ENCODE assay signal across 9 mouse cellular contexts in the genomic region with DNA sequence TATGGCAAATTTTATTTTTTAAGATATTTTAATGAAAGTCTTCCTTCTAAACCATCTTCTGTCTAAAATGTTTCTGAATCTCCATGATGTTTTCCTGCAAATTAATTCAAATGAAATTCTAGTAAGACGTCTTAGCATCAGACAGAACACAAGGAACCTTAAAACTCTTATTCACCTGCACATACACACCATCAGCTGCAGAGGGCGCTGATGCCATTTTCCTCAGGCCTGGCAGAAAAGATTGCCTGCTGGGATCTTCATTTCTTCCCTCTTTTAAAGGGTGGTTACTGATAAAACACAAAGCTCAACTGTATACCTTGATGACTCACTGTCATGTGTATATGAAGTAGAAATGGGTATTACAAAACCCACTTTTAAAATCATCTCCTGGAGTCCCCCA. TPM values are rescaled to one million over a fixed set of nuclear protein-coding genes. Genes with fewer than 3 reads are reported as not detected.
DNase-seq lines count a peak whose midpoint lies in the region; TF ChIP-seq lines count a peak whose summit lies in the region.
"Had no signal": no experiment of that assay in that cellular context is flagged by ENCODE, and none has a peak within 500 bp of the region (broad histone marks: within the 10 kb centered on the region; RNA-seq: fewer than 3 reads in every experiment).

No protein-coding gene starts in this region.

- no peak for TF ChIP-seq EP300 in ES-Bruce4 (IDR thresholded peaks at IDR 0.05; ENCODE audit: insufficient read depth, low read depth, low read length)

- DNase-seq in cerebellum, postnatal 10 days, result peak; percentile 49 to 52
- no peak for DNase-seq in cerebellum, adult 11-12 months
- peak; percentile 53 to 64 for DNase-seq in layer of hippocampus, postnatal 10 days (ENCODE audit: low spot score in 2 of 2)
- no peak for DNase-seq in layer of hippocampus, adult 11-12 months (ENCODE audit: low spot score)
- DNase-seq in heart, postnatal 14 days, result peak; percentile 48 to 55
- peak; percentile 65 for DNase-seq in retina, embryonic 14.5 days (ENCODE audit: low spot score)
- no peak for DNase-seq in thymus, adult 18-20 months

- intact Hi-C loops in heart, postnatal 14 days (cut with DNase I), result loop anchor here (10.0 kb wide), 4 partner anchors 104 to 404 kb away; no protein-coding TSS in a partner anchor

- H3K4me1 ChIP-seq in ES-Bruce4 (ENCODE audit: control insufficient read depth, insufficient read depth, low read length), result no peaks in the 10 kb centered on the region

- H3K27ac ChIP-seq in ES-Bruce4 (ENCODE audit: insufficient read depth, low read length), result no peak overlapping the region
- H3K27ac ChIP-seq: macrophage had no signal

- H3K4me3 ChIP-seq in ES-Bruce4 (ENCODE audit: low read depth, low read length), result no peak overlapping the region

- H3K27me3 ChIP-seq in ES-Bruce4 (ENCODE audit: control insufficient read depth, insufficient read depth, low read length, poor library complexity, severe bottlenecking), result peaks cover 6% of the 10 kb centered on the region

- no peak overlapping the region for H3K9ac ChIP-seq in ES-Bruce4 (ENCODE audit: low read depth, poor library complexity, severe bottlenecking)

- no peaks in the 10 kb centered on the region for H3K36me3 ChIP-seq in ES-Bruce4 (ENCODE audit: control insufficient read depth, insufficient read depth, low read length, poor library complexity, severe bottlenecking)

- no peak for TF ChIP-seq POLR2A in ES-Bruce4 (IDR thresholded peaks at IDR 0.05; ENCODE audit: insufficient read depth, low read length)

- TF ChIP-seq CTCF in ES-Bruce4 (IDR thresholded peaks at IDR 0.05; ENCODE audit: low read depth, low read length), result peak; percentile 78

- no peaks in the 10 kb centered on the region for H3K9me3 ChIP-seq in ES-Bruce4 (replicated peaks; ENCODE audit: control insufficient read depth, insufficient read depth, low read length, poor library complexity, severe bottlenecking)

RNA-seq across cellular contexts. Expression of a gene that starts 4.7 kb away (rescaled TPM):
- 1 to 10 TPM; 6.1 to 7.9 TPM for total RNA-seq in layer of hippocampus, postnatal 10 days (2021)
- 1.9 and 2.0 TPM in 2 replicates for polyA plus RNA-seq in ES-Bruce4 (2011; ENCODE audit: insufficient read depth, insufficient read length, low read depth, missing spikeins)
- total RNA-seq in heart, postnatal 14 days (2021), result 10 to 100 TPM; 13.3 to 19.9 TPM

RNA-seq across cellular contexts. Expression of a gene that starts 42.4 kb away (rescaled TPM):
- total RNA-seq in layer of hippocampus, postnatal 10 days (2021), result 1 to 10 TPM; 2.4 to 3.7 TPM
- polyA plus RNA-seq in ES-Bruce4 (2011; ENCODE audit: insufficient read depth, insufficient read length, low read depth, missing spikeins), result not detected in 2 replicates
- under 1 TPM; 0.73 to 0.84 TPM for total RNA-seq in heart, postnatal 14 days (2021)

Comparison
In these comparisons a context has a peak if more than half of its experiments do, and no peak if none do; other contexts are left out.
1. DNase-seq: peak in cerebellum, postnatal 10 days (2 of 2), layer of hippocampus, postnatal 10 days (2 of 2), heart, postnatal 14 days (2 of 2) and retina, embryonic 14.5 days (single experiment); none in cerebellum, adult 11-12 months (single experiment), layer of hippocampus, adult 11-12 months (single experiment) and thymus, adult 18-20 months (0 of 2).